Mouse (Mus musculus) adrenal gland, postnatal 10 days (tissue): ENCODE data around the gene Ppm1h. TPM values are rescaled to one million over a fixed set of nuclear protein-coding genes. Genes with fewer than 3 reads are reported as not detected.

Source experiments
- DNase-seq: peaks from one replicate; pipeline ENCODE4 v3.0.0; 2021; ENCODE audit warnings: mixed read lengths
- total RNA-seq, 2 experiments: library from RNA; stranded (reverse); gene quantifications; 2 replicates each; pipeline ENCODE4 v1.2.3; 2021

Ppm1h gene
- total RNA-seq, 2 experiments from 2014 or later: 13.0 to 15.7 TPM

- no peak for DNase-seq
Measured at GRCm38 (mm10) chr10:122861696-122862385, 183.3 kb downstream of the Ppm1h start.

GRCm38 (mm10) chr10:122862386-122863023, 183.9 kb downstream of the Ppm1h start:
- peak; percentile 44 for DNase-seq

DNA sequence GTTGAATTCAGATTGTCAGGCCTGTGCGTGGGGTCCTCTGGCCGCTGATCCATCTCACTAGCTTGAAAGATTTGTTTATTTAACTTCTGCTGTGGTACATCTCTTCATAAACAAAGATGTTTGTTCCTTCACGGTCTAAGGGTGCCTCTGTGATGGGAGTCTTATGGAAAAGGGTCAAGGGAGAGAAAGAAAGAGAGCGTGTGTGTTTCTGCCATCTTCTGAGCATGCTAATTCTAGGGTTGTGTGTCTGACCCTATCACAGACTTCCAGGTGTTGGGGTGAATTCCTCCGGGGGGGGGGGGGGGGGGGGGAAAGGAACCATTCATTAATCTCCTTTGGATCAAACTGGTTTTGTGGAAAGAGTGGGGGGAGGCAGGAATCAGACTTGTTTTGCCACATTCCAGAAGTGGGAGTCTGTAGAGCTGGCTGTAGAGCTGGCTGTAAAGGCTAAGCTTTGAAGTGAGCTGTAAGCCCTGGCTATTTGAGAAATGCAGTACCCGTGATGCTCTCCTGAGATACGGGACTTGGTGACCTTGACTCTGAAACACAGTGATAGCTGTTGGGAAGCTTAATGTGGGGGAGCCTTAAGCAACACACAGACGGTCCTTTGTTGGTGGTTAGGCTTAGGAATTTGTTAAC, 191.4 kb downstream of the Ppm1h start:
- no peak for DNase-seq

- no peak for DNase-seq
Measured at GRCm38 (mm10) chr10:122870848-122871494, 192.4 kb downstream of the Ppm1h start.

GRCm38 (mm10) chr10:122872720-122873119, 194.2 kb downstream of the Ppm1h start:
- DNase-seq: no peak

DNA sequence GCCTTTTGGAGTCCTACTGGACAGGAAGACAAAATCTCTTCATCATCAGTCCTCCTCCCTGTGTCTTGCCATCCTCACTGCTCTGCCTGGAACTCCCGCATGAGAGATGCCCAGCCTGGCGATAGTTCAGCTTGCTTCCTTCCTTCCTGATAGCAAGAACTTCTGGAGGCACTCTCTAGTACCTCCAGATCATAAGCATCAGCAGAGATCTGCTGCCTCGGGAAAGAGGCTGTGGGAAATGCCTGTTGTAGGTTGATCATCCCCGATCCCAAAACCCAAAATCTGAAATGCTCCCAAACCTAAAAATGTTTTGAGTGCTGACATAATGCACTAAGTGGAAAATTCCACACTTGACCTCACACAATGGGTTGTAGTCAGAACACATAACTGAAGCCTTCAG, 198.4 kb downstream of the Ppm1h start:
- no peak for DNase-seq

DNA sequence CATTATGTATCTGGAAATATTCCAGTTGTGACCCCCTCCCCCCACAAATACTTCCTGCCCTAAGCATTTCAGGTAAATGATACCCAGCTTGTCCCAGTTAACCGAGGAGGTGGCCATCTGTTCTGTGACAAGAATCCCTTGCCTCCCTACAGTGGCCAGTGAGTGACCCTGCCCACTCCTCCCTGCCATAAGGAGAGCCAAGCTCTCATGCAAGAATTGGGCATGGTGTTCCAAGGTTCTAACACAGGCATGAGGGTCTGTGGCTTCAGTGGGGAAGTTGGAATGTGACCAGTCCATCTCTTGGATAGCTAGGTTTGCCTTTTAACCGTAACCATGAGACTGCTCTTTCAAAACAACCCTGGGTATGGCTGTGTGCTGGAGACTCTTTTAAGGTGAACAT, 198.9 kb downstream of the Ppm1h start:
- DNase-seq: no peak

- peak; percentile 27 for DNase-seq
Measured at GRCm38 (mm10) chr10:122881456-122881855, 202.9 kb downstream of the Ppm1h start.

DNA sequence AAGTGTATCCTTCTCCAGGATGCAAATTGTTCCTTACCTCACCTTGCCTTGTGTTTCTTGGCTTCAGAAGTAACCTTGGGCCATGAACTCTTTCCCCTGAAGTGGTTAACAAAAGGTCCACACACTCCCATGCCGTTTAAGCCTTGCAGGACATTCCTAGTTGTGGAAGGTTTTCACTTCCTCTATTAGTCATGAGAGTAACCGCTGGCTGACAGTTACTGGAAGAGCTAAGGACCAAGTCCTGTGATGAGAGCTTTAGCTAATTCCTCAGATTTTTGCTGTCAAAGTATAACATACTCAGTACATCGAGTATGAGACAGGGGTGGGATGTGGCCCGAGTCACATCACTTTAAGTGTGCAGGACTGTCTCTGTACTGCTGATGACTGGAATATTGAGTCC, 204.1 kb downstream of the Ppm1h start:
- no peak for DNase-seq

GRCm38 (mm10) chr10:122883823-122884743, 205.5 kb downstream of the Ppm1h start:
- peak; percentile 62 for DNase-seq

DNA sequence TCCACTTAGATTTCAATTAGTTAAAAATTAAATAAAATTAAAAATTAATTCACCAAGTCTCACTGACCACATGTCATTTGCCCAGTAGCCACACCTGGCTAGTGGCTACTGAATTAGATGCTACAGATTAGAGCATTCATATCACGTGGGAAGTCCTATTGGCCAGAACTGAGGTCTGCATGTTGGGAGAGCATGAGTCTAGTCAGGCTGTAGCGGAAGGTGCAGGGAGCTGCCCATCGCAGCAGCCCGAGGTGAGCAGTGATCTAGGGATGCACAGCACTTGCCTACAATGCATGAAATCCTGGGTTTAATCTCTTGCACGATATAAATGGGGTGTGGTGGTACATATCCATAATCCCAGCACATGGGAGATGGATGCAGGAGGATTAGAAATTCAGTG, 206.7 kb downstream of the Ppm1h start:
- DNase-seq: no peak

- DNase-seq: peak; percentile 41
Measured at GRCm38 (mm10) chr10:122886055-122886915, 207.7 kb downstream of the Ppm1h start.

DNA sequence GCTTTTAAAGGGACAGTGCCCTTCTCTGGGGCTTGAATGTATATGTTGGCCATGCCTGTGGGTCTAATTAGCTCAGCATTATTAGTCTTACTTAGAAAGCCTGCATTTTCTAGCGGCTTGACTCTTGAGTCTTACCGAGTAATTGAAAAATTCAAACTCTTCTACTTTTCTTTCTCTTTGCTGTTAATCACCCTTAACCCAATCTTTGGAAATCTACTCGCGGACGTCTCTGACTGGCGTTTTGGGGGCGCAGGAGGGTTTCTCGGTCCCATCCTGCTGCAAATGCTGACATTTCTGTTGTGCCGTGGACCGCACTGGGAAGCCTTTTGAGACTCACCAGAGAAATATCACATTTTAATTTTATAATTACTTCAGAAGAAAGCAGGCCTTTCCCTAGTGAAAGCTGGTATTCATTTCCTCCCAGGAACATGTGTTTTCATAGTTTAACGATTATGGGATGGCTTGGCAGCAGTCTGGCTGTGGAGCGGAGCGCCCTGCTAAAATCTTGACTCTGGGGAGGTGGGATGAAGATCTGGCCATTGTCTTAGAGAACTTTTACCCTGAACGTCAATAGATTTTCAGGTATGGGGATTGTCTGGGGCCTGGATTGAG, 208.5 kb downstream of the Ppm1h start:
- DNase-seq: no peak

- peak; percentile 24 for DNase-seq
Measured at GRCm38 (mm10) chr10:122887528-122888183, 209.1 kb downstream of the Ppm1h start.

- DNase-seq: no peak
Measured at GRCm38 (mm10) chr10:122890682-122891350, 212.3 kb downstream of the Ppm1h start.

GRCm38 (mm10) chr10:122891461-122891860, 212.9 kb downstream of the Ppm1h start:
- no peak for DNase-seq

- peak; percentile 84 for DNase-seq
Measured at GRCm38 (mm10) chr10:122894555-122895069, 216.1 kb downstream of the Ppm1h start.

- DNase-seq: peak; percentile 66
Measured at GRCm38 (mm10) chr10:122895121-122895770, 216.7 kb downstream of the Ppm1h start.
